Mouse (Mus musculus) kidney, adult 11 months (tissue): Measurements from ENCODE around the gene Hs3st2.
A peak's percentile ranks its signal among the peaks of the same experiment; 100 is the strongest.

Experiments used
- DNase-seq: peaks from one replicate; pipeline ENCODE4 v3.0.0; 2022

The Hs3st2 gene

DNA sequence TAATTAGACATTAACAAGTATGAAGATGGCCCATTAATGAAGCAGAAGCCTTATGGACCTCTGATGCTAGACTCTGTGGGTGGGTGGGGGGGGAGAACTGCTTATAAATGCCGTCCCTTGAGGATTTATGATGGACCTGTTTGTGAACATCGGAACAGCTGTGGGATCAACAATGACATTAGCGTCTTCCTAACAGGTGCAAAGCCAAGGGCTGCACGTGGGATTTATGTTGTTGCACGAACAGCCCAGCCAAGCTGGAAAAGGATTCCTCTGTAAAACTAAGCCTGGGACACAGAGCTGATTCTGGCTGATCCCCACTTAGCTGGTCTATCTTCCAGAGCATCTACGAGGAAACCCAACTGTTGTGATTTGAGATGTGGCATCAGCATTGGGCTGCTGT lies 69.0 kb downstream of the Hs3st2 start:
- DNase-seq: no peak

GRCm38 (mm10) chr7:121464441-121464840 lies 72.8 kb downstream of the Hs3st2 start:
- DNase-seq: no peak

DNA sequence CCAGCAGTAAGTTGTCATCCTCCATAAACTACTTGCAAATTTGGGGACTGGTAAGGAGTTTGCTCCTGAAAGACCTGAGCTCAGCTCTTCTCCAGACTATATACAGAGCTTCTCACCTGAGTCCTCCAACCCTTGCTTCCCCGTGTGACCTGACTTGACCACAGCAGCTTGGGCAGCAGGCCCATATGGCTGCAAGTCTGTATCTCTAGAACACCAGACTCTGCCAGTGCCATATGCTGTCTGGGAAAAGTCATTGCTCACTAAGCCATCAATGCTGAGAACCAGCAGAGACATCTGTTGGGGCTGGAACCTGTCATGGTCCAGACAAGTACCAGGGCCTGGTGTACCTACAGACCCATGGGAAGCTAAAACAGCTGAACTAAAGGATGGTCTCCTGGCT lies 73.5 kb downstream of the Hs3st2 start:
- no peak for DNase-seq

DNA sequence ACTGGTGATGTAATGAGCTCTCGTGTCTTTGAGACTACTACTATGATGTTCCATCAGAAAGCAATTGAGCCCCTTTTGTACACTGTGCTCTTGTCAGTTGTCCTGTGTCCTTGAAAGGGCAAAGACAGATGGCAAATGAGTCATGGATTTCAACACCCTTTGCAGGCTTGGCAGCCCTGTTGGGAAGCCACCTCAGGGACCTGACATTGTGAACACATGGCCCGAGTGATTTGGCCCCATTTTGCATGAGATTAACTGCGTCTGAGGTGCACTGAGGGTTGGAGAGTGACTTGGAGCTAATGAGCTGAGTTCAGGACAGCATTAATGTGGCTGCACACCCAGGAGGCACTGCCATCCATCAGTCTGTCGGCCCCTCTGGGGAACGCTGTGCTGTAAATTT lies 74.7 kb downstream of the Hs3st2 start:
- no peak for DNase-seq

GRCm38 (mm10) chr7:121469435-121469834 lies 77.8 kb downstream of the Hs3st2 start:
- peak; percentile 33 for DNase-seq

GRCm38 (mm10) chr7:121478302-121478701 lies 86.6 kb downstream of the Hs3st2 start:
- DNase-seq: no peak

DNA sequence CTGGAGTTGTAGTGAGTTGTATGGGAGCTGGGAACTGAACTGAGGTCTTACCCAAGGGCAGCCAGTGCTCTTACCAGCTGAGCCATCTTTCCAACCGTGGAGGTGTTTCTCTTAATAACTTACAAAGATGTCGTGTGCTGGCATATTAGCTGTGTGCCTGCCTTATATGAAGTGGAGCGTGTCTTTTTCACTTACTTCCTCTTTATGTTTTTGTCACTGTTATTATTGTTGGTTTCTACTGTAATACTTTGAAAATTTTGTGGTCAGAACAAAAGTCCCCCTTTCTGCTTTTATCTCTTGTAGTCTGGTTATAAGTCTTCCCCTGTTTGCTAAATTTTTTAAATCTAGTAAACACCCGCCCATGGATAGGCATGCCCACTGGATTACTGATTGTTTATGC lies 88.4 kb downstream of the Hs3st2 start:
- DNase-seq: no peak

DNA sequence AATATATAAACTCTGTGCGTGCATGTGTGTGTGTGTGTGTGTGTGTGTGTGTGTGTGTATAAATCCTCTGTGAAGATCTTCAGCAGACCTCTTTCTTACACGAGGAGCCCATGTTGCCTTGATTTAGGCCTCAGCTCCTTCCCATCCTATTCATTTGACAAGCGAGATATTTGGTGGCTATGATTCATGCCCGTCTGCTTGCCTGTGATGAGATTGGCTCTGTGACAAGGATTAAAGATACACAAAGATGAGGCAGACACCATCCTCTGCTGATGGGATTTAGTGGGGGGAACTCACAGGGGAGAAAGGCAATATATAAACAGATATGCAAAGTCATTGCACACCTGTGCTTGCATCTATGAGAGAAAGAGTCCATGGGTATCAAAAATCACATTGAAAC lies 92.9 kb downstream of the Hs3st2 start:
- no peak for DNase-seq

DNA sequence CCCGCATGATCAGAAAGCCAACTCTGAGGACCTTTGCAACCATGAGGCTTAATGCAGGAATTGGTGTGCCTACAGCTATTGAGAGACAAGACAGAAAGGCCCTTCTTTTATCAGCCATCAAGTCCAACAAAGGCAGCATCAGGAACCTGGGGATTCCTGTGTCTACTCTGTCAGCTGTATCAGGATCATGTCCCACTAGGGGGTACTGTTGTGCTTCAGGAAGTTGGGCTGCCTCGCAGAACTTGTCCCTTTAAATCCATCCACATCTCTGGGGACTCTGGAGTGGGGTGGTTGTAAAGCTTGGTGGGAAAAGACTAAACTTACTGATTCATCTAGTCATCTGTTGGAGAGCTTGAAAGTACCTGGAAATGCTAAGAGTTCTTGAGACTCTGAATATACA lies 93.6 kb downstream of the Hs3st2 start:
- DNase-seq: no peak

DNA sequence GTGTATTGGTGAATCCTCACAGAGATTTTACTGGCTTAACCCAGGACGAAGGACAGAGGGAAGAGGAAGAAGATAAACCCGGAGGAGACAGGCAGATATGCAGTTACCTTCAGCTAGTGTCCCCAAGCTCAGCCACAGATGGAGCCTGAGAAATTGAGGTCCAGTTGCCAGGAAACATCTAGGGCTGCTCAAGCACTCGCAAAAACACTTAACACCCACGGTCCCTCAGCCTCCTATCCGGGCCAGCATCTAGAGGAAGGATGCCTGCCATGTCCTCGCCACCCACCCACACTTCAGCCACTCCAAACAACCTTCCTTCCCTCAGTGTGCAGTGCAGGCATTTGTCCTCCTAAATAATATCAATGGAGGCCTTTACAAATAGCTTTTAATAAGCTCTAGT lies 95.6 kb downstream of the Hs3st2 start:
- DNase-seq: no peak

GRCm38 (mm10) chr7:121489401-121489800 lies 97.7 kb downstream of the Hs3st2 start:
- peak; percentile 28 for DNase-seq

GRCm38 (mm10) chr7:121491455-121492005 lies 99.9 kb downstream of the Hs3st2 start:
- no peak for DNase-seq

- DNase-seq: no peak
Observed at GRCm38 (mm10) chr7:121500516-121500915, 108.9 kb downstream of the Hs3st2 start.

GRCm38 (mm10) chr7:121501666-121502065 lies 110.0 kb downstream of the Hs3st2 start:
- no peak for DNase-seq

DNA sequence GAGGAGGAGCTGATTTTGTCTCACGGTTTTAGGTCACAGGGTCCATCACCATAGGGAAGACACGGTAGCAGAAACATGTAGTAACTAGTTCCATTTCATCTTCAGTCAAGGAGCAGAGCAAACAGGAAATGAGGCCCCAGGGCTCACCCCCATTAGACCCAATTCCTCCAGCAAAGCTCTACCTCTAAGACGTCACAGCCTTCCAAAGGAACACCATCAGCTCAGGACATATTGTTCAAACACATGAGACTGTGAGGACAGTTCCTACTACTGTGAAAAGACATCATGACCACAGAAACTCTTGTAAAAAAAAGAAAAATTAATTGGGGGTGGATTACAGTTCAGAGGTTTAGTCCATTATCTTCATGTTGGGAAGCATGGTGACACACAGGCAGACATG lies 125.1 kb downstream of the Hs3st2 start:
- no peak for DNase-seq

DNA sequence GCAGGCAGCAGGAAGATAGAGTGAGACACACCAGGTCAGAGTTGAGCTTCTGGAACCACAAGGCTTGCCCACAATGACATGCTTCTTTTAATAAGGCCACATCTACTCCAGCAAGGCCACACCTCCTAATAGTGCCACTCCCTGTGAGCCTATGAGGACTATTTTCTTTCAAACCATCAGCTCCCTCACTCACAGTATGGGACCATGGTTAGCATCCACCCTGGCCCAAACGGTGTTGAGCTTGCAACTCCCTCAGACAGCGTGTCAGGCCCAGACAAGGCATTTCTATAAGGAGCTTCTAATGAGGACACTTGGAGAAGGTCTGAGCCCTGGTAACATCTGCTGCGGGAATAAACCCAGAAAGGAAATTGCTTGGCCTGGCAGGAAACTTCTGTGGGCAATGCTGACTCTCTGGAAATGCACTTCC lies 125.5 kb downstream of the Hs3st2 start:
- DNase-seq: no peak

DNA sequence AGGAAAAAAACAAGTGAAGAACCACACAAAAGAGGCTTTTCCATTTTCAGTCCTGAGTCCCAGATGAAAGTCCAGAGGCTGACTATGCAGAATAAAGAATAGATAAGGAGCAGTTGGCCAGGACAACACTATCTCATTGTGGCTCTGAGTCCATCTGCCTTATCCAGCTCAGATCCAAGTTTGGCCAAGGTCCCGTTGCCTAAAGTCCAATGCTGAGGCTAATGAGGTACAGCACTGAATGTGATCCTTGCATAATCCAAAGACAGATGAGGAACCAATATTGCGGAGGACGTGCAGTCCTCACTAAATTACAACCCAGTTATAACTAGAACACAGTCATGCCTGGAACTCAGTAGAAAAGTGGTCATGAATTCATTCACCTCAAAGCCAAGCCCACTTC lies 130.5 kb downstream of the Hs3st2 start:
- no peak for DNase-seq

- no peak for DNase-seq
Observed at GRCm38 (mm10) chr7:121529023-121529422, 137.4 kb downstream of the Hs3st2 start.

GRCm38 (mm10) chr7:121533639-121534038 lies 142.0 kb downstream of the Hs3st2 start:
- DNase-seq: no peak

DNA sequence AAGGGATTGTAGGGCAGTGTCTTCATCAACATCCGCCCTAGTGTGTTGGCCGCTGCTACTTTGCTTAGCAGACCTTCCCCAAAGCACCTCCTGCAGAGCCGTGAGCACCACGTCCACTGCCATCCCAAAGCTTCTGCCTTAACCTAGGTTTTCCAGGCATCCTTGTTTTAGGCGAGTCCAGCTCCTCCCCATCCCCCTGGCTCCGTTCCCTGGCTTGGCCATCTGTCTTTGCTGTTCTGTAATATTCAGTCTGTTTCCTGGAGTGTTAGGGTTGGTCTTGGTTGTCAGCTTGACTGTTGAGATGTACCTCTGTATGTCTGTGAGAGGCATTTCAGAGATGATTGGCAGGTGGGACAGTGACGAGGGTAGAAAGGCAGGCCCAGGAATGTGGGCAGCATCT lies 142.7 kb downstream of the Hs3st2 start:
- no peak for DNase-seq

- no peak for DNase-seq
Observed at GRCm38 (mm10) chr7:121535987-121536386, 144.3 kb downstream of the Hs3st2 start.

- DNase-seq: peak; percentile 26
Observed at GRCm38 (mm10) chr7:121539405-121540275, 148.0 kb downstream of the Hs3st2 start.

- no peak for DNase-seq
Observed at GRCm38 (mm10) chr7:121542458-121542857, 150.8 kb downstream of the Hs3st2 start.

DNA sequence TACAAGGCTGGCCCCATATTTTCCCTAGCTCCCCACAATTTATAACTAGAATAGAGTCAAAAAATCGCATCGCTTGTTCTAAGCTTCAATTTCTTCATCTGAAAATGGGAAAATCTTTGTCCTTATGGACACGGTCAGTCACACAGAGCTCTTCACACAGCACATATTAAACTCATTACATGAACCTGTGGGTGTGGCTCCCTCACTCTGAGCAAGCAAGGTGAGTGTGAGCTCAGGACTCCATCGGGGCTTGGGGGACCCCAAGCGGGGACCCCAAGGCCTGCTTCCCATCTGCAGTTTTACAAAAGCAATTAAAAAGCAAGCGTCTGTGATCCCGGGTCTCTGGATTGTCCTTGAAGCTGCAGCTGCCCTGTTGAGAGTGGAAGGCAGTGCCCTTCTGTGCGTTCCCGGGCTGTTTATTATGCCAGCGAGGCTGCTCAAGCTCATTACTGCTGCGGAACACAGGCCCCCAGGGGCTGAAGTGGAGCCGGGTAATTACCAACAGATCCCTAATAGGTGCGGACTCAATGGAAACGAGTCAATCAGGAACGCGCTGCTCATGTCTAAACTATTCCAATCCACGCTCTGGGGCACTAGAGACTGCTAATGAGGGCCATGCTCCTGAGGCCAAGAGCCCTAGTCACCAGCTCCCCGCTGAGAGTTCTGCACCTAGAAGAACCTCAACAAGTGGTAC lies 157.8 kb downstream of the Hs3st2 start:
- peak; percentile 58 for DNase-seq
